Mouse (Mus musculus) liver, embryonic 14.5 days (tissue): ENCODE data around the gene Med22. TPM values are rescaled to one million over a fixed set of nuclear protein-coding genes. Genes with fewer than 3 reads are reported as not detected.

Experiments used
- ATAC-seq: fragments of 200-750 bp; cut with Nextera tagmentation; 2 replicates; pipeline ENCODE4 v1.8.0; 2017; ENCODE audit warnings: moderate number of reproducible peaks, mild to moderate bottlenecking, moderate library complexity; ENCODE audit not compliant: insufficient read depth
- DNase-seq, 3 experiments: peaks; one replicate each; pipeline ENCODE4 v3.0.0-alpha.2; 2012 to 2013; ENCODE audit warnings: low read depth in 3 of 3, low spot score in 3 of 3
- H3K27ac ChIP-seq: fragments of 300-500 bp; sonication (generic); 2 replicates; pipeline ENCODE4 v1.5.1; 2014; ENCODE audit warnings: moderate library complexity, mild to moderate bottlenecking, control low read depth, inconsistent platforms
- H3K27me3 ChIP-seq: fragments of 300-500 bp; sonication (generic); 2 replicates; pipeline ENCODE4 v1.6.1; 2014; ENCODE audit warnings: mild to moderate bottlenecking, low read length, moderate library complexity; ENCODE audit not compliant: control insufficient read depth, insufficient read depth
- H3K36me3 ChIP-seq: fragments of 300-500 bp; sonication (generic); replicated peaks from 2 replicates; pipeline ENCODE4 v1.6.1; 2014; ENCODE audit warnings: low read depth; ENCODE audit not compliant: control insufficient read depth, insufficient read depth
- H3K4me1 ChIP-seq, 2 experiments: fragments of 200-500 bp in 1 of 2; fragments of 300-500 bp in 1 of 2; sonication (generic) in 1 of 2; replicated peaks; 2 replicates each; pipeline ENCODE4 v1.6.1; 2012 to 2014; ENCODE audit warnings: antibody characterized with exemption in 1 of 2, inconsistent platforms in 1 of 2, low read length in 1 of 2; ENCODE audit not compliant: control insufficient read depth in 2 of 2, insufficient read depth in 2 of 2
- H3K4me2 ChIP-seq: fragments of 300-500 bp; sonication (generic); 2 replicates; pipeline ENCODE4 v1.6.1; 2014; ENCODE audit warnings: low read depth, mild to moderate bottlenecking, control low read depth, moderate library complexity
- H3K4me3 ChIP-seq, 2 experiments: fragments of 200-500 bp in 1 of 2; fragments of 300-500 bp in 1 of 2; sonication (generic) in 1 of 2; 2 replicates each; pipeline ENCODE4 v1.5.1; 2012 to 2014; ENCODE audit warnings: low read depth in 2 of 2, low read length in 2 of 2, mild to moderate bottlenecking in 2 of 2, control low read depth in 1 of 2, inconsistent platforms in 1 of 2, moderate library complexity in 1 of 2; ENCODE audit not compliant: insufficient read depth in 1 of 2
- H3K9ac ChIP-seq: fragments of 300-500 bp; sonication (generic); replicated peaks from 2 replicates; pipeline ENCODE4 v1.6.1; 2014; ENCODE audit warnings: mild to moderate bottlenecking, control low read depth, moderate library complexity
- H3K9me3 ChIP-seq: fragments of 300-500 bp; sonication (generic); 2 replicates; pipeline ENCODE4 v1.6.1; 2016; ENCODE audit warnings: low read length, mixed read lengths; ENCODE audit not compliant: control insufficient read depth
- CTCF ChIP-seq: IDR thresholded peaks from 2 replicates; pipeline ENCODE4 v1.5.1; 2016; ENCODE audit warnings: antibody characterized with exemption, low read depth, control low read depth
- EP300 ChIP-seq: IDR thresholded peaks from 2 replicates; pipeline ENCODE4 v1.6.1; 2016; ENCODE audit warnings: antibody characterized with exemption, low read depth
- WGBS: fragments of 180-500 bp; shearing (Covaris S2); extraction: QIAGEN DNeasy Blood & Tissue Kit; methylation state at CpG from one replicate; pipeline ENCODE4 v1.1.7; 2014; ENCODE audit not compliant: insufficient replicate concordance; 5-methylcytosine and 5-hydroxymethylcytosine counted together
- polyA plus RNA-seq, 2 experiments: library from polyadenylated mRNA; depleted of rRNA in 1 of 2; stranded (reverse) in 1 of 2; unstranded in 1 of 2; fragments of >200 nt; fragmentation: Nextera tagmentation in 1 of 2; extraction: Ambion mirVana in 1 of 2; gene quantifications; 2 replicates each; pipeline versions ENCODE4 v1.2.1 to v1.2.3; 2012 to 2014

The Med22 gene
- polyA plus RNA-seq, 2 experiments, result 10.4 to 15.1 TPM

- Histone ChIP-seq H3K9me3 (no peaks in the 10 kb centered on the region), H3K4me2 (no peak overlapping the region), H3K4me3 (no peak overlapping the region), H3K27me3 (no peaks in the 10 kb centered on the region), H3K9ac (no peak overlapping the region), H3K27ac (no peak overlapping the region), H3K36me3 (peaks cover 26% of the 10 kb centered on the region), H3K4me1 (peaks cover 8 to 20% of the 10 kb centered on the region in 2 experiments)
- DNase-seq, result no peak
- TF ChIP-seq EP300 (no peak), CTCF (no peak)
- ATAC-seq, result no peak
- 78% methylated on average over 3 of the region's 3 CpGs for whole genome bisulfite sequencing
These were observed 4.0 kb downstream of the Med22 start for GRCm38 (mm10) chr2:26906431-26906830.

GRCm38 (mm10) chr2:26905936-26906335 lies 4.5 kb downstream of the Med22 start:
- Histone ChIP-seq H3K4me1 (peaks cover 11 to 22% of the 10 kb centered on the region in 2 experiments), H3K4me3 (no peak overlapping the region), H3K4me2 (no peak overlapping the region), H3K27ac (no peak overlapping the region), H3K9ac (no peak overlapping the region), H3K36me3 (peaks cover 24% of the 10 kb centered on the region), H3K9me3 (no peaks in the 10 kb centered on the region), H3K27me3 (no peaks in the 10 kb centered on the region)
- DNase-seq (no peak), ATAC-seq (no peak)
- WGBS, result 61% methylated on average over 2 of the region's 2 CpGs
- TF ChIP-seq EP300, result no peak
- TF ChIP-seq CTCF, result no peak

- WGBS, result 16% methylated on average over 7 of the region's 7 CpGs
- Histone ChIP-seq H3K9me3 (no peaks in the 10 kb centered on the region), H3K27me3 (no peaks in the 10 kb centered on the region), H3K9ac (peak overlapping the region; percentile 74), H3K4me3 (peak overlapping the region; percentile 85 to 91), H3K27ac (peak overlapping the region; percentile 85), H3K36me3 (peaks cover 39% of the 10 kb centered on the region), H3K4me1 (peaks cover 4 to 15% of the 10 kb centered on the region in 2 experiments), H3K4me2 (peak overlapping the region; percentile 89)
- DNase-seq, result no peak
- ATAC-seq, result peak; percentile 2; the same call in 1 of the 2 replicates
- no peak for TF ChIP-seq CTCF
- no peak for TF ChIP-seq EP300
These were observed 7.2 kb downstream of the Med22 start for GRCm38 (mm10) chr2:26903311-26903710.

GRCm38 (mm10) chr2:26902467-26903220 lies 7.8 kb downstream of the Med22 start, which contains the start of gene Surf6:
Surf6 (minus strand) TSS chr2:26902879.
- ATAC-seq (peak; percentile 93), DNase-seq (peak; percentile 90 to 91 (median 91))
- peaks cover 4 to 15% of the 10 kb centered on the region in 2 experiments for H3K4me1 ChIP-seq
- WGBS, result under 1% methylated on average over 41 of the region's 41 CpGs
- peaks cover 38% of the 10 kb centered on the region for H3K36me3 ChIP-seq
- H3K9me3 ChIP-seq, result no peaks in the 10 kb centered on the region
- H3K4me2 ChIP-seq, result peak within 1 kb of the TSS; percentile 89
- peak within 1 kb of the TSS; percentile 85 to 91 for H3K4me3 ChIP-seq
- peak within 1 kb of the TSS; percentile 74 for H3K9ac ChIP-seq
- TF ChIP-seq EP300 (0 out of 2 replicates have a peak, but pooled peaks have one; percentile 21), CTCF (peak; percentile 12; the same call in 1 of the 2 replicates)
- no peaks in the 10 kb centered on the region for H3K27me3 ChIP-seq
- peak within 1 kb of the TSS; percentile 85 for H3K27ac ChIP-seq

- DNase-seq, result no peak
- WGBS, result 3% methylated on average over 7 of the region's 7 CpGs
- Histone ChIP-seq H3K4me1 (peaks cover 4 to 15% of the 10 kb centered on the region in 2 experiments), H3K27me3 (no peaks in the 10 kb centered on the region), H3K9ac (peak overlapping the region; percentile 74), H3K36me3 (peaks cover 36% of the 10 kb centered on the region), H3K27ac (peak overlapping the region; percentile 46; the same call in 1 of the 2 replicates), H3K4me3 (peak overlapping the region; percentile 85 to 91), H3K9me3 (no peaks in the 10 kb centered on the region), H3K4me2 (peak overlapping the region; percentile 89)
- ATAC-seq, result no peak
- TF ChIP-seq EP300, result no peak
- TF ChIP-seq CTCF, result no peak
These were observed 8.6 kb downstream of the Med22 start for GRCm38 (mm10) chr2:26901834-26902400.
